Mouse (Mus musculus) neural tube, embryonic 13.5 days (tissue): ENCODE results near the gene Cnpy2. TPM values are rescaled to one million over a fixed set of nuclear protein-coding genes. Genes with fewer than 3 reads are reported as not detected.
"Not testable (repeated sequence)": the region's sequence is repeated elsewhere in the genome, so short reads cannot be mapped to it uniquely, and the experiment has no call there.

Experiments used
- ATAC-seq: fragments of 200-750 bp; cut with Nextera tagmentation; 2 replicates; pipeline ENCODE4 v1.8.0; 2017; ENCODE audit warnings: low read depth, mild to moderate bottlenecking, moderate TSS enrichment, moderate library complexity
- H3K27ac ChIP-seq: fragments of 300-500 bp; sonication (generic); replicated peaks from 2 replicates; pipeline ENCODE4 v1.5.1; 2015; ENCODE audit warnings: moderate library complexity, mild to moderate bottlenecking, inconsistent platforms
- H3K27me3 ChIP-seq: fragments of 300-500 bp; sonication (generic); 2 replicates; pipeline ENCODE4 v1.6.1; 2015; ENCODE audit warnings: mild to moderate bottlenecking, inconsistent platforms
- H3K36me3 ChIP-seq: fragments of 300-500 bp; sonication (generic); 2 replicates; pipeline ENCODE4 v1.6.1; 2015; ENCODE audit warnings: mild to moderate bottlenecking, inconsistent platforms
- H3K4me1 ChIP-seq: fragments of 300-500 bp; sonication (generic); replicated peaks from 2 replicates; pipeline ENCODE4 v1.6.1; 2015; ENCODE audit warnings: inconsistent platforms
- H3K4me2 ChIP-seq: fragments of 300-500 bp; sonication (generic); 2 replicates; pipeline ENCODE4 v1.6.1; 2015; ENCODE audit warnings: inconsistent platforms, mild to moderate bottlenecking, moderate library complexity
- H3K4me3 ChIP-seq: fragments of 300-500 bp; sonication (generic); 2 replicates; pipeline ENCODE4 v1.5.1; 2015; ENCODE audit warnings: mild to moderate bottlenecking, inconsistent platforms
- H3K9ac ChIP-seq: fragments of 300-500 bp; sonication (generic); 2 replicates; pipeline ENCODE4 v1.6.1; 2015; ENCODE audit warnings: moderate library complexity, mild to moderate bottlenecking, inconsistent platforms
- H3K9me3 ChIP-seq: fragments of 300-500 bp; sonication (generic); 2 replicates; pipeline ENCODE4 v1.6.1; 2016; ENCODE audit warnings: inconsistent platforms
- WGBS: fragments of 180-500 bp; shearing (Covaris S2); methylation state at CpG from one replicate; pipeline ENCODE4 v1.1.7; 2015; 5-methylcytosine and 5-hydroxymethylcytosine counted together
- polyA plus RNA-seq: library from polyadenylated mRNA; unstranded; fragments of >200 nt; fragmentation: Nextera tagmentation; extraction: Ambion mirVana; gene quantifications from 2 replicates; pipeline ENCODE4 v1.2.1, GENCODE M21; 2015

The Cnpy2 gene
- polyA plus RNA-seq, 1 experiment from 2014 or later: 221 TPM

DNA sequence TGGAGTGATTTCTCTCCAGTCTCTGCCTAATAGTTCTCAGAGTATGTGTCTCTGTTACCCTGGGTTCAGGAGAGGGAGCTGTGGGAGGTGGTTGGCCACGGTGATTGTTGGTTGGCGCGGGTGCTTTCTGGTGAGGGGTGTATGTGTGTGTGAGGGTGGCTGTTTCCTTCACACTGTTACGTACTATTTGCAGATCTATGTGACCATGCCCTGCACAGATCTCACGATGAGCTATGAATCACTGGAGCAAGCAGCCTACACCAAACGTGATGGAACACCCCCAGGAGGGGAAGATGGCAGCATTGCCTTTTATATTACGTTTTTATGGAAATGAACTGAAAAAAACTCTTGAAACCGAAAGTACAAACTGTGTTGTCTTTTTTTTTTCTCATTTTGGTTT is 4.6 kb downstream of the Cnpy2 start:
- H3K27me3 ChIP-seq: no peaks in the 10 kb centered on the region
- H3K9me3 ChIP-seq: no peaks in the 10 kb centered on the region
- no peak for ATAC-seq
- no peak overlapping the region for H3K9ac ChIP-seq
- H3K4me2 ChIP-seq: no peak overlapping the region
- no peak overlapping the region for H3K27ac ChIP-seq
- peaks cover 16% of the 10 kb centered on the region for H3K4me1 ChIP-seq
- H3K36me3 ChIP-seq: peaks cover 43% of the 10 kb centered on the region
- 93% methylated on average over 8 of the region's 8 CpGs for WGBS
- no peak overlapping the region for H3K4me3 ChIP-seq

DNA sequence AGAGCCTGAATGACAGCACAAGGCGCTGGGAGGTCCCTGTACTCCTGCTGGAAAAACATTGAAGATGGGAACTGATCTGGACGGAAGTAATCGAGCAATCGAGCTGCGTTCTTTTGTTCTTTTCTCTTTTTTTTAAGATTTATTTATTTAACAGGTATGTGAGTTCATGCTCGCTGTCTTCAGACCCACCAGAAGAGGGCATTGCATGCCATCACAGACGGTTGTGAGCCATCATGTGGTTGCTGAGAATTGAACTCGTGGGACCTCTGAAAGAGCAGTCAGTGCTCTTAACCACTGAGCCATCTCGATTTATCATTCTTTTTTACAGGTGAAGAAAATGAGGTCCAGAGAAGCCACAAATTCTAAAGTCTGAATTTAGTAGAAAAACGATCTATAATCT is 5.4 kb downstream of the Cnpy2 start:
- Histone ChIP-seq H3K4me1 (peaks cover 16% of the 10 kb centered on the region), H3K4me3 (no peak overlapping the region), H3K27ac (no peak overlapping the region), H3K27me3 (no peaks in the 10 kb centered on the region), H3K36me3 (peaks cover 43% of the 10 kb centered on the region), H3K4me2 (no peak overlapping the region), H3K9me3 (no peaks in the 10 kb centered on the region), H3K9ac (no peak overlapping the region)
- 85% methylated on average over 10 of the region's 10 CpGs for WGBS
- no peak for ATAC-seq

DNA sequence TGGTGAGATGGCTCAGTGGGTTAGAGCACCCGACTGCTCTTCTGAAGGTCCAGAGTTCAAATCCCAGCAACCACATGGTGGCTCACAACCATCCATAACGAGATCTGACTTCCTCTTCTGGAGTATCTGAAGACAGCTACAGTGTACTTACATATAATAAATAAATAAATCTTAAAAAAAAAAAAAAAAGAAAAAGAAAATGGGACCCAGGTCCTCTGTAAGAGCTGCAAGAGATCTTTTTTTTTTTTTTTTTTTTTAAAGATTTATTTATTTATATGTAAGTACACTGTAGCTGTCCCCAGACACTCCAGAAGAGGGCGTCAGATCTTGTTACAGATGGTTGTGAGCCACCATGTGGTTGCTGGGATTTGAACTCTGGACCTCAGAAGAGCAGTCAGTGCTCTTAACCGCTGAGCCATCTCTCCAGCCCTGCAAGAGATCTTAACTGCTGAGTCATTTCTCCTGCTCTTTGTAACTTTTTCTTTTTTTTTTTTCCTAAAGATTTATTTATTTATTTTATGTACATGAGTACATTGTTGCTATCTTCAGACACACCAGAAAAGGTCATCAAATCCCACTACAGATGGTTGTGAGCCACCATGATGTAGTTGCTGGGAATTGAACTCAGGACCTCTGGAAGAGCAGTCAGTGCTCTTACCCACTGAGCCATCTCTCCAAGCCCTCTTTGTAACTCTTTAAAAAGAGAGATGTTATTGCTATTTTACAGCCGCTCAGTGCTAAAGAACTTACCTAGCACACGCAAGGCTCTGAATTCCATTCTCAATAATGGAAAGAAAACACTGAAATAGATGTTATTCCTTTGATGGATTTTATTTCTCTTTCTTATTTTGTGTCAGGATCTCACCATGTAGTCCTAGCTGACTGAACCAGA is 10.3 kb downstream of the Cnpy2 start:
- not testable (repeated sequence) for H3K9ac ChIP-seq
- WGBS: 78% methylated on average over 6 of the region's 6 CpGs

DNA sequence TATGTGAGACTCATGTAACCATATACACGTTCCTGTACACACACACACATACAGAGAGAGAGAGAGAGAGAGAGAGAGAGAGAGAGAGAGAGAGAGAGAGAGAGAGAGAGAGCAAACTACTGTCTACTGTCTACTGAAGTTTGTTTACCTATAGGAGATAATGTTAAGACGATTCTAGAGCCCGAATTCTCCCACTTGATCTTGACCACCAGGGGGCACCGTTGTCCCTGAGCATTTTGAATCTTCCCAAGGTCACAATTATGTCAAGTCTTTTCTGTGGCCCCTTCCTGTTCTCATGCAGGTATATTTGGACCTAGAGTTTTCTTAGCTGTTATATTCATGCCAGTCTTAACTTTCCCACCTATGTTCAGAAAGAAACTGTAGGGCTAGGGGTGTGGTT is 13.3 kb downstream of the Cnpy2 start:
- H3K27me3 ChIP-seq: no peaks in the 10 kb centered on the region
- no peak overlapping the region for H3K4me2 ChIP-seq
- no peak overlapping the region for H3K27ac ChIP-seq
- no peak for ATAC-seq
- H3K9ac ChIP-seq: no peak overlapping the region
- no peak overlapping the region for H3K4me3 ChIP-seq
- H3K36me3 ChIP-seq: peaks cover 6% of the 10 kb centered on the region; the same call in 1 of the 2 replicates
- H3K9me3 ChIP-seq: no peaks in the 10 kb centered on the region
- H3K4me1 ChIP-seq: peaks cover 30% of the 10 kb centered on the region
- WGBS: 4% methylated on average over 4 of the region's 4 CpGs

More for the DNA sequence above, 10.3 kb downstream of the Cnpy2 start:
- ATAC-seq, H3K4me2 ChIP-seq, H3K9me3 ChIP-seq, H3K4me3 ChIP-seq, H3K4me1 ChIP-seq, H3K27me3 ChIP-seq, H3K27ac ChIP-seq: not testable (repeated sequence)
- peaks cover 17% of the 10 kb centered on the region for H3K36me3 ChIP-seq

DNA sequence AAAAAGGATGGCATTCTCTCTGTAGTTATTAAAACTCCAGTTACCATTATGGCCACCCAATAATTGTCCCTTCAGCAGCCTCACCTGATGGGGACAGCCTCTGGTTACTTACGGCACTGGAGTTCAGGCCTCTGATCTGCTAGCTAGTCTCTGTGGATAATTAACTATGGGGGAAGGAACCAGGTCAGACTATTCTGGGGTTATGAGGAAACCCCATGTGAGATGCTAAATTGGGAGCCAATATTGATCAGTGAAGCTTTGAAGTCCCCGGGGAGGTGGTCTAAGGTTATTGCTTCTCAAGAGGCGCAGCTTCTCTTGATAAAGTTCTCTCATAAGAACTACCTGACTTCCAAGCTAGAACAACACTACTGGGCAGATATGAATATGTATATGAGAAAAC is 13.9 kb downstream of the Cnpy2 start:
- Histone ChIP-seq H3K9ac (no peak overlapping the region), H3K9me3 (no peaks in the 10 kb centered on the region), H3K36me3 (peaks cover 6% of the 10 kb centered on the region; the same call in 1 of the 2 replicates), H3K4me1 (peaks cover 32% of the 10 kb centered on the region), H3K27me3 (no peaks in the 10 kb centered on the region), H3K4me2 (no peak overlapping the region), H3K27ac (no peak overlapping the region), H3K4me3 (no peak overlapping the region)
- 97% methylated on average over 3 of the region's 3 CpGs for WGBS
- ATAC-seq: no peak

DNA sequence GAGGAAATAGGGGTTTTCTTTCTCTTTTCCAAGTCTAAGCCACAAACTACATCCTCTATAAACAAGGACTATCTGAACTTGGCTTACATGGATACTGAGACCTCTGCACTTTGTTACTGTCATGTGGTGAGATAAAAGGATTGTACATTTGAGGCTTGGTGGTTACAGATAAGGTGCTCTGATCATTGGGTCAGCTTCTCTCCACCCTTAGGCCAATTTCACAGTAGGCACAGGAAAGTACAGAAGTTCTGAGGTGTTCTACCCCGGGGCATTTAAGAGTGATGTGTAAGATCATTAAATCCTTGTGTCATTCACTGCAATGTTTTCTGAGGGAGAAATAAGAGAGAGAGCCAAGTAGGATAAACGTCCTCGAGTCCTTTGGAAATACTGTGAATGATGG is 14.3 kb downstream of the Cnpy2 start:
- H3K36me3 ChIP-seq: peaks cover 6% of the 10 kb centered on the region; the same call in 1 of the 2 replicates
- H3K27ac ChIP-seq: 0 out of 2 replicates have a peak overlapping the region, but pooled peaks have one; percentile 39
- H3K4me2 ChIP-seq: peak overlapping the region; percentile 59
- no peaks in the 10 kb centered on the region for H3K27me3 ChIP-seq
- ATAC-seq: no peak
- H3K4me3 ChIP-seq: peak overlapping the region; percentile 78; the same call in 1 of the 2 replicates
- H3K9ac ChIP-seq: no peak overlapping the region
- WGBS: 90% methylated on average over 3 of the region's 3 CpGs
- no peaks in the 10 kb centered on the region for H3K9me3 ChIP-seq
- H3K4me1 ChIP-seq: peaks cover 32% of the 10 kb centered on the region

DNA sequence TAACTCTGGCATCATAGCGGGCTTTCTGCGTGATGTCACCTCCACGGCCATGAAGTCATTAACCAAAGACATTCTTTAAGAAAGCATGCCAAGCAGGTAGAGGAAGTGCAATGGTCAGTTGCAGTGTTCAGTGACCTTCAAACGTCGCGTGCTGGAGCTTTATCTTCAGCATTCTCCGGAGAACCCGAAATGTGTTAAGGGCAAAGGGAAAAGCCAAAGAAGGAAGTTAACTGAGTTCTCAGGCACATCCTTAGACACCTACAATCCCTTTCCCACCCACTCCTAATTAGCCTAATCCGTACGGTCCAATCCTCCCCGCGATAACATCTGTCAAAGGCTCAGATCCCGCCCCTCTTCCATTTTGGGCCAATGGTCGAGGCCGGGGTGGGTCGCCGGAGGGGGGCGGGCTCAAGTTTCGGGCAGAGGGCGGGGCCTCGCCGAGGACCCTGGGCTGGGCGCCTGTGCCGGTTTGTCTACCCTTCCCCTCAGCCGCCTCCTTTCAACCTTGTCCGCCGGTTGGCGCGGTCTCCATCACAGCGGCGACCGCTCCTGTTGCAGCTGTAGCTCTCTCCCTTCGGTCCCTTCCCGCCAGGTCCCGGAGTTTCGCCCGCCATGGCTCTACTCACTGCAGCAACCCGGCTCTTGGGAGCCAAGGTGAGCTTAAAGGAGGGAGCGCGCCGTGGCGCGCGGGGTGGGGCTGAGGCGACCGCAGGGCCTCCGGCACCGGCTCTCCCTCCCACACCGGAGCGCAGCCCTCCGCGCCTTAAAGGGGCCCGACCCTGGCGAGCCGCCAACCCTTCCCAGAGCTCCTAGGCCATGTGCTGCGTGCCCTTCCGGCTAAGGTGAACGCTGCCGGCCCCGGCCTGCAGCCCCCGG is 15.3 kb downstream of the Cnpy2 start, which contains the start of gene Cs:
TSS of gene Cs (plus strand) at position 429 of the 876 bp plus-strand sequence.
- under 1% methylated on average over 61 of the region's 61 CpGs for WGBS
- Histone ChIP-seq H3K4me2 (peak within 1 kb of the TSS; percentile 96), H3K27ac (peak within 1 kb of the TSS; percentile 94), H3K9me3 (no peaks in the 10 kb centered on the region), H3K4me1 (peaks cover 32% of the 10 kb centered on the region), H3K4me3 (peak within 1 kb of the TSS; percentile 78), H3K9ac (peak within 1 kb of the TSS; percentile 92), H3K27me3 (no peaks in the 10 kb centered on the region), H3K36me3 (peaks cover 6% of the 10 kb centered on the region; the same call in 1 of the 2 replicates)
- peak; percentile 98 for ATAC-seq

DNA sequence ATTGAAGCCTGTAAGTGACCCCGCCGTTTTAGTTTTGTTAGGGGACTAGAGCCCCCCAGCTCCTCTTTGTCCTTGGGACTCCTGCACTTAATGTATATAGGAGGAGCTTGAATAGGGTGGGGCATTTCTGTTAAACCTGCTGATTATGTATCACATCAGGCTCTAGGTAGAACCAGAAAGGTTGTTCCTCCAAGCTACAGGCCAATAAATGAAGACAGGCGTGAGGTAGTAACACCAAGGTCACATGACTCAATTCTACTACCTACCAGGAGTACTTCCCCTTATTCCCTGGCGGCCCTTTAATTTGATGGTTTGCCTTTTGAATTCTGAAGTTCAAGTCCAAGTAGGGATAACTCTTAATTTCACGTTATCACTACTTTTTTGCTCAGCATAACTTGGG is 16.2 kb downstream of the Cnpy2 start:
- Histone ChIP-seq H3K4me3 (peak overlapping the region; percentile 78), H3K4me1 (peaks cover 35% of the 10 kb centered on the region), H3K9me3 (no peaks in the 10 kb centered on the region), H3K27ac (peak overlapping the region; percentile 94), H3K36me3 (peaks cover 6% of the 10 kb centered on the region; the same call in 1 of the 2 replicates), H3K4me2 (peak overlapping the region; percentile 96), H3K9ac (peak overlapping the region; percentile 92), H3K27me3 (no peaks in the 10 kb centered on the region)
- WGBS: 23% methylated on average over 5 of the region's 5 CpGs
- ATAC-seq: 0 out of 2 replicates have a peak, but pooled peaks have one; percentile 0

DNA sequence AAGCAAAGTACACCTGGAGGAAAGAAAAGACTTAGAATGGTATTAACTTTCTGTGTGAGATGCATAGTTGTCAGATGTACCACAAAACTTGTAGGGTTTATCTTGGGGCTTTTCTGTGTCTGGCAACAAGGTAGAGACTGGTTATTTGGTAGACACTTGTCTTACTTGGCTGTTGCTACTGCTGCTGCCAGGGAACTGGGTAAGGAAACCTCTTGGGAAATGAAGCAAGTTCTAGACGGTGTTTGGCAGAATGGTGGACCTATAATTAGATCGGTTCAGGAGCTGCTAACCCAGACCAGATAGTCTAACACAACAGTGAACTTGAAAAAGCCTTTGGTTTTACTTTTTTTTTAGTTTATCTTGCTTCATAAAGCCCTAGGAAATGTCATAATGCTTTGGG is 16.7 kb downstream of the Cnpy2 start:
- Histone ChIP-seq H3K27me3 (no peaks in the 10 kb centered on the region), H3K9ac (peak overlapping the region; percentile 92)
- WGBS: 78% methylated on average over 2 of the region's 2 CpGs

DNA sequence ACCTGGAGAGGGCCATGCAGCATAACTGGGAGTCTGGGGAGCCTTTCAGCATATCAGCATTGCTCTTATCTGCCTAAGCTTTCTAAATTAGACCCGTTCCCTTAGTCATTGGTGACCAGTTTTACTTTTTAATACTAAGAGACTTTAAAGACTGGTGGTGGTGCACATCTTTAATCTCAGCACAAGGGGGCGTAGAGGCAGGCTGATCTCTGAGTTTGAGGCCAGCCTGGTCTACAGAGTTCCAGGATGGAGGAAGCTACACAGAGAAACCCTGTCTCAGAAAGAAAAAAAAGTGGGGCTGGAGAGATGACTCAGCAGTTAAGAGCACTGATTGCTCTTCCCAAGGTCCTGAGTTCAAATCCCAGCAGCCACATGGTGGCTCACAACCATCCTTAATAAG is 18.0 kb downstream of the Cnpy2 start:
- ATAC-seq: no peak
- WGBS: 85% methylated on average over 2 of the region's 2 CpGs
- Histone ChIP-seq H3K27me3 (no peaks in the 10 kb centered on the region), H3K4me3 (no peak overlapping the region), H3K9ac (no peak overlapping the region), H3K9me3 (no peaks in the 10 kb centered on the region), H3K4me2 (no peak overlapping the region), H3K36me3 (peaks cover 6% of the 10 kb centered on the region; the same call in 1 of the 2 replicates), H3K4me1 (peaks cover 49% of the 10 kb centered on the region), H3K27ac (no peak overlapping the region)

More for the DNA sequence above, 16.7 kb downstream of the Cnpy2 start:
- Histone ChIP-seq H3K4me1 (peaks cover 40% of the 10 kb centered on the region), H3K27ac (no peak overlapping the region), H3K4me3 (peak overlapping the region; percentile 78), H3K9me3 (no peaks in the 10 kb centered on the region), H3K4me2 (peak overlapping the region; percentile 96), H3K36me3 (peaks cover 6% of the 10 kb centered on the region; the same call in 1 of the 2 replicates)
- ATAC-seq: no peak

DNA sequence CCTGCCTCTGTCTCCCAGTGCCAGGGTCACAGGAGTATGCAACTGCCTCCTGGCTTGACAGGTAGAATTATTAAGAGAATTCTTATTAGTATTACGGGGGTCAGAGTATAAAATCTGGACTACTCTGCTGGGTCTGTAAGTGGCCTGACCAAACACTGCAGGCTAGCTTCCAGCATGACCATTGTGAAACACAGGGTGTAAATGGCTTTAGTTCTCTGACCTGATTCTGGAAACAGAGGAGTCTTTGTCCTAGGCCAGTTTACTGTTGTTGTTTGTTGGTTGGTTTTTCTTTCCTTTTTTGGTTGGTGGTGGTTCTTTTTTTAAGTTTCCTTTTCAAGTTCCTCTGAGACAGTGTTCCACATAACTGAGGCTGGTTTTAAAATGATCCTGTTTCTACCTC is 21.2 kb downstream of the Cnpy2 start:
- H3K27me3 ChIP-seq: no peaks in the 10 kb centered on the region
- ATAC-seq: no peak
- no peak overlapping the region for H3K27ac ChIP-seq
- 82% methylated on average over 1 of the region's 1 CpGs for WGBS
- H3K9ac ChIP-seq: no peak overlapping the region
- no peak overlapping the region for H3K4me3 ChIP-seq
- no peak overlapping the region for H3K4me2 ChIP-seq
- peaks cover 6% of the 10 kb centered on the region; the same call in 1 of the 2 replicates for H3K36me3 ChIP-seq
- no peaks in the 10 kb centered on the region for H3K9me3 ChIP-seq
- peaks cover 39% of the 10 kb centered on the region for H3K4me1 ChIP-seq
